ENCODE assay signal across 15 mouse cellular contexts in the genomic region with DNA sequence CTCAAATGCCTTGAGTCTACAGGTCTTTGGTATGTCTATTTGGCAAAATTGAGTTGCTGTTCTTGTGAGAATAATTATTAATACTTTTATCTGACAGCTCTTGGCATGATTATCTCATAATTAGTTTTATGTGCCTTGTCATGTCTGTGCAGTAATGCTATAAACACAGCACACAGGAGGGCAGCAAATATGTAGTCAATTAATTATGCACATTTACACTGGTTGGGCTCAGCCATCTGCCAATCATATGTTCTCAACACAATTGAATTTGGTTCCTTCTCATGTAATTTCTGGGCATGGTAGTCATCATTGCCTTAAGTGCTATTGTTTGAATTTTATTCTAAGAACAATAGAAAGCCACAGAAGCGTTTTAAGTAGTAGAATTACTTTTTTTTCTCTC.
A peak's percentile ranks its signal among the peaks of the same experiment; 100 is the strongest.
DNase-seq lines count a peak whose midpoint lies in the region; ATAC-seq and TF ChIP-seq lines count a peak whose summit lies in the region.
"Had no signal": no experiment of that assay in that cellular context is flagged by ENCODE, and none has a peak within 500 bp of the region (broad histone marks: within the 10 kb centered on the region; RNA-seq: fewer than 3 reads in every experiment).

No protein-coding gene starts in this region.

- DNase-seq in forebrain, embryonic 11.5 days (ENCODE audit: low spot score): no peak
- DNase-seq in brain, embryonic 14.5 days (ENCODE audit: low read depth): peak; percentile 48
- no peak for DNase-seq in urinary bladder, postnatal 4 days (ENCODE audit: low spot score in 2 of 2)
- DNase-seq: adrenal gland, adult 2 months; adrenal gland, postnatal 10 days; adrenal gland, postnatal 25 days; cerebellum, adult 11-12 months; cerebellum, adult 2 months; cerebellum, adult 9-10 months; cerebellum, postnatal 10 days; cerebellum, postnatal 25 days had no signal

- WGBS in forebrain, embryonic 13.5 days: 46% methylated on average over 1 of the region's 1 CpGs
- 63% methylated on average over 1 of the region's 1 CpGs for WGBS in forebrain, embryonic 11.5 days
- WGBS in forebrain, embryonic 16.5 days: 33% methylated on average over 1 of the region's 1 CpGs
- WGBS in forebrain, embryonic 12.5 days: 33% methylated on average over 1 of the region's 1 CpGs

- H3K9me3 ChIP-seq in forebrain, embryonic 13.5 days (replicated peaks): no peaks in the 10 kb centered on the region
- H3K9me3 ChIP-seq in forebrain, embryonic 11.5 days (ENCODE audit: control insufficient read depth, low read length): no peaks in the 10 kb centered on the region
- no peaks in the 10 kb centered on the region for H3K9me3 ChIP-seq in forebrain, embryonic 16.5 days (ENCODE audit: control insufficient read depth, low read length)
- H3K9me3 ChIP-seq in forebrain, embryonic 12.5 days: no peaks in the 10 kb centered on the region
- H3K9me3 ChIP-seq: embryonic facial prominence, embryonic 13.5 days had no signal

- no peaks in the 10 kb centered on the region for H3K27me3 ChIP-seq in forebrain, embryonic 13.5 days
- H3K27me3 ChIP-seq in forebrain, embryonic 11.5 days (ENCODE audit: control insufficient read depth, insufficient read depth, low read length): no peaks in the 10 kb centered on the region
- no peaks in the 10 kb centered on the region for H3K27me3 ChIP-seq in forebrain, embryonic 16.5 days (replicated peaks; ENCODE audit: control insufficient read depth, insufficient read depth, low read length)
- H3K27me3 ChIP-seq in forebrain, embryonic 12.5 days: no peaks in the 10 kb centered on the region
- H3K27me3 ChIP-seq: embryonic facial prominence, embryonic 13.5 days had no signal

- H3K4me2 ChIP-seq in forebrain, embryonic 13.5 days: no peak overlapping the region
- H3K4me2 ChIP-seq in forebrain, embryonic 11.5 days (ENCODE audit: low read depth, low read length, severe bottlenecking): no peak overlapping the region
- H3K4me2 ChIP-seq in forebrain, embryonic 16.5 days (ENCODE audit: low read length): no peak overlapping the region
- no peak overlapping the region for H3K4me2 ChIP-seq in forebrain, embryonic 12.5 days
- H3K4me2 ChIP-seq: embryonic facial prominence, embryonic 13.5 days had no signal

- no peak overlapping the region for H3K9ac ChIP-seq in forebrain, embryonic 13.5 days
- no peak overlapping the region for H3K9ac ChIP-seq in forebrain, embryonic 11.5 days (ENCODE audit: low read length)
- H3K9ac ChIP-seq in forebrain, embryonic 16.5 days (replicated peaks; ENCODE audit: low read depth, low read length): no peak overlapping the region
- no peak overlapping the region for H3K9ac ChIP-seq in forebrain, embryonic 12.5 days
- H3K9ac ChIP-seq: embryonic facial prominence, embryonic 13.5 days had no signal

- no peaks in the 10 kb centered on the region for H3K4me1 ChIP-seq in forebrain, embryonic 13.5 days
- H3K4me1 ChIP-seq in forebrain, embryonic 11.5 days (replicated peaks; ENCODE audit: control insufficient read depth, insufficient read depth, low read length): no peaks in the 10 kb centered on the region
- H3K4me1 ChIP-seq in forebrain, embryonic 16.5 days (replicated peaks; ENCODE audit: control insufficient read depth, insufficient read depth, low read length): no peaks in the 10 kb centered on the region
- H3K4me1 ChIP-seq in forebrain, embryonic 12.5 days: no peaks in the 10 kb centered on the region
- H3K4me1 ChIP-seq: embryonic facial prominence, embryonic 13.5 days had no signal

- TF ChIP-seq CTCF in brain, embryonic 14.5 days (IDR thresholded peaks at IDR 0.05; ENCODE audit: borderline replicate concordance, extremely low read depth, insufficient read depth, insufficient read length): no peak

- peak; percentile 59 for ATAC-seq in forebrain, embryonic 13.5 days
- no peak for ATAC-seq in forebrain, embryonic 11.5 days (replicated peaks; ENCODE audit: low FRiP score)
- ATAC-seq in forebrain, embryonic 16.5 days: peak; percentile 43; the same call in 1 of the 2 replicates
- no peak for ATAC-seq in forebrain, embryonic 12.5 days (ENCODE audit: low FRiP score)

- H3K4me3 ChIP-seq in forebrain, embryonic 13.5 days: no peak overlapping the region
- no peak overlapping the region for H3K4me3 ChIP-seq in forebrain, embryonic 11.5 days (ENCODE audit: low read depth, low read length)
- no peak overlapping the region for H3K4me3 ChIP-seq in forebrain, embryonic 16.5 days (replicated peaks; ENCODE audit: low read length)
- no peak overlapping the region for H3K4me3 ChIP-seq in forebrain, embryonic 12.5 days (replicated peaks)
- H3K4me3 ChIP-seq: embryonic facial prominence, embryonic 13.5 days had no signal

- no peaks in the 10 kb centered on the region for H3K36me3 ChIP-seq in forebrain, embryonic 13.5 days (ENCODE audit: poor library complexity, severe bottlenecking)
- H3K36me3 ChIP-seq in forebrain, embryonic 11.5 days (ENCODE audit: control insufficient read depth, insufficient read depth, low read length): no peaks in the 10 kb centered on the region
- no peaks in the 10 kb centered on the region for H3K36me3 ChIP-seq in forebrain, embryonic 16.5 days (ENCODE audit: control insufficient read depth, insufficient read depth)
- no peaks in the 10 kb centered on the region for H3K36me3 ChIP-seq in forebrain, embryonic 12.5 days (replicated peaks)
- H3K36me3 ChIP-seq: embryonic facial prominence, embryonic 13.5 days had no signal

- H3K27ac ChIP-seq in forebrain, embryonic 13.5 days: no peak overlapping the region
- no peak overlapping the region for H3K27ac ChIP-seq in forebrain, embryonic 11.5 days (ENCODE audit: low read depth, low read length)
- no peak overlapping the region for H3K27ac ChIP-seq in forebrain, embryonic 16.5 days (ENCODE audit: low read length)
- no peak overlapping the region for H3K27ac ChIP-seq in forebrain, embryonic 12.5 days
- H3K27ac ChIP-seq: embryonic facial prominence, embryonic 13.5 days had no signal

- no peak for TF ChIP-seq POLR2A in brain, embryonic 14.5 days (IDR thresholded peaks at IDR 0.05; ENCODE audit: borderline replicate concordance, extremely low read depth, insufficient read depth, insufficient read length, poor library complexity, severe bottlenecking)

Comparison
In these comparisons a context has a peak if more than half of its experiments do, and no peak if none do; other contexts are left out.
1. ATAC-seq: peak in forebrain, embryonic 13.5 days (single experiment) and forebrain, embryonic 16.5 days (single experiment); none in forebrain, embryonic 11.5 days (single experiment) and forebrain, embryonic 12.5 days (single experiment).